Mouse (Mus musculus) CD8-positive naive resting alpha-beta T cell, adult 2 months (primary cell): ENCODE data around the gene Pfkfb3.
"Not testable (repeated sequence)": the region's sequence is repeated elsewhere in the genome, so short reads cannot be mapped to it uniquely, and the experiment has no call there.

Source experiments
- DNase-seq, 2 experiments: peaks; one replicate each; pipeline ENCODE4 v3.0.0; 2022; ENCODE audit warnings: low read depth in 2 of 2, low spot score in 2 of 2

The Pfkfb3 gene

DNA sequence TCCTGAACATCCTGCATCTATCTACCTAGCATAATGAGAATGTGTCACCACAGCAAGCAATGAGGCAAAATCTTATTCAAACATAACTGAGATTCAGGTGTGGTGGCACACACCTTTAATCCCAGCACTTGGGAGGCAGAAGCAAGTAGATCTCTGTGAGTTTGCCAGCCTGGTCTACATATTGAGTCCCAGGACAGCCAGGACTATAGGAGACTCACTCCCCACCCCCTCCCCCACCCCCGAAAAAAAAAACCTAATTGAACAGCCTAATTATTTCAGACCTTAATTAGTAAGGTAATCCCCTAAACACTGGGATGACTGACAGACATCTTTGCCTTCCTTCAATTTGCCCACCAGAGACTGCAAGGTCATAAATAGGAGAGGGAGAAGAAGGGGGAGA lies 2.2 kb downstream of the Pfkfb3 start:
- no peak for DNase-seq

DNA sequence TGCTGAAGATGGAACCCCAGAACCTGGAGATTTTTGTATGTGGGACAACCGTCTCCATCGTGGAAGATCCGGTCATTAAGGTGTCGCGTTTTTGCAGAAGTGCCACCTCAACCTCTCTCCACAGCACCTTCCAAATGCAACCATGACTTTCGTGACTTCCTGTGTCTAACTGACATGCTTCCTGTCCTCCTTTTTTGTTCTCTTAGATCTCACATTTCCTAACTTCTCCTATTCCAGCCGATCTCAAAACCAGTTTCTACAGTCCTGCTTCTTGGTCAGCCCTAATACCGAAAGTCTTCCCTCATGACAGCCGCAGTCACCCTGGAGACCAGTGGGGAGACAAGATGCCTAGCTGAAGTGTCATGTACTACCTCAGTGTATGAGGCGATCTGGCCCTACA lies 5.4 kb downstream of the Pfkfb3 start:
- DNase-seq: no peak

DNA sequence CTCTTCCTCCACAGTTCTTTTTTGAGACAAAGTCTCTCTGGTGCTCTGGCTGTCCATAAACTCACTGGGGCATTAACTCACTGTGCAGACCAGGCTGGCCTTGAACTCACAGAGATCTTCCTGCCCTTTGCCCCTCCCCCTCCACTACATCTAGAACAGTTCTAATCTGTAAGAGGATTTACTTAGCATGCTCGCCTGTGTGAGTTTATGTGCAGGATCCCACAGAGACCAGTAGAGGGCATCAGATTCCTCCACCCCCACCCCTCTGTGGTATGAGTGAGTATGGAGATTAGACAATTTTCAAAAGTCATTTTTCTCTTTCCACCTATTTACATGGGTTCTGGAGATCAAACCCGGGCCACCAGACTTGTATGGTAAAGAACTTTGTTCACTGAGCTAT lies 6.3 kb downstream of the Pfkfb3 start:
- no peak for DNase-seq

- DNase-seq: no peak
Observed at GRCm38 (mm10) chr2:11546091-11546490, 7.8 kb downstream of the Pfkfb3 start.

- DNase-seq: no peak
Observed at GRCm38 (mm10) chr2:11545380-11545779, 8.5 kb downstream of the Pfkfb3 start.

DNA sequence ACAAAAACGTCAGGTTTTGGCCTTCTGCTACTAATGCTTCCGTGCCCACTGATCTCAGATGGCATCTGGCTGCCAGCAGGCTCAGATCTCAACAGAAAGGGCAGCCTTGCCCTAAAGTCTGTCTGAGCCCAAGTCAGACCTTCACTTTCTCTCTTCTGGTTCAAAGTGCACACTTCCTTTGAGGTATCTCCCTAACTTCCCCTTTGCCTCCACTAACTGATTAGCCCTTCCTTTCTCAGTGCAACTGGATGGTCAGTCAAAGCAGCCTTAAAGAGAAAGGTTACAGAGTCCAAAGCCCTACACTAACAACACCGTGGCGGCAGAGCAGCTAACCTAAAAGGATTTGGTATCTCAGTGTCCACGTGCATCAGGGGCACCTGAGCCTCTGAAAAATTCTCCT lies 9.5 kb downstream of the Pfkfb3 start:
- no peak for DNase-seq

DNA sequence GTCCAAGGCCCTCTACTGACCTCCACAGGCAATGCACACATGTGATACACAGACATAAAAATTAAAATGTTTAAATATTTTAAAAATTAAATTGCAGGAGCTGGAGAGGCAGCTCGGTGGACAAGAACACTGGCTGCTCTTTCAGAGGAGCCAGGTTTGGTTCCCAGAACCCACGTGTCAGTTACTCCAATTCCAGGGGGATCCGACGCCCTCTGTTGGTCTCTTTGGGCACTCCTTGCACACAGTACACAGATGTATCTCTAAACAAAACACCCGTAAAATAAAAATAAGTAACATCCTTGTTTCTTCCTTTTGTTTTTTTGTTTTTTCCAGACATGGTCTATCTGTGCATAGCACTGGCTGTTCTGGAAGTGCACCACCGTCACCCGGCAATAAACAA lies 10.7 kb downstream of the Pfkfb3 start:
- DNase-seq: no peak

DNA sequence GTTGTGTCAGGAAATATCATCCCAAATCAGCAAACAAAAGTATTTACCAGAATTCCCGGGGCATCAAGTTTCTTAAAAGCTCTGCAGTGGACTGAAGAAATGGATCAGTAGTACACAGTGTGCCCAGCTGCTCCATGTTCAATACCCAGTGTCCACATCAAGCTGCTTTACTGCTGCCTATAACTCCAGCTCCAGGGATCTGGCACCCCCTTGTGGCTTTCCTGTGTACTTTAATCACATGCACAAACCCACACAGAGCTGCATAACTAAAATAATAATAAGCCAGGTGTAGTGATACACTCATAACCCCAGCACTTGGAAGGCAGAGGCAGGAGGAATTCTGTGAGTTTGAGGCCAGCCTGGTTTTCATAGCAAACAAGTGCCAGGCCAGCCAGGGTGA lies 11.2 kb downstream of the Pfkfb3 start:
- DNase-seq: no peak

DNA sequence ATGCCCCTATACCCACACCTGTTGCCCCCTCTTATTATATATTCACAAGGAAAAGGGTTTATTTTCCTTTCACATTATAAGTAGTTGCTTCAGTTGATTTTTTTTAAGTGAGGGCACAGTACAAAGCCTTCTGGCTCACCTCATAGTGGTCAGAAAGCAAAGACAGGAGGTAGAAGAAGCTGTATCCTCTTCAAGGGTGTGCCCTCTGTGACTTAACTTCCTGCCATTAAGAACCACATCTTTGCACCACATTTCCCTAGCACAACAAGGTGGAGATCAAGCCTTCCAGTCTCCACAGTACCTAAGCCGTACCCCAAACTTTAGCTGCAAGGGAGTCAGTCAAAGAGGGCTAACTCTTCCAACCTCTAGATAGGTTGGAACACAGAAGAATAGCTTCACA lies 11.8 kb downstream of the Pfkfb3 start:
- DNase-seq: peak in 1 of 2 experiments; percentile 31

- DNase-seq: not testable (repeated sequence)
Observed at GRCm38 (mm10) chr2:11541528-11541927, 12.3 kb downstream of the Pfkfb3 start.

DNA sequence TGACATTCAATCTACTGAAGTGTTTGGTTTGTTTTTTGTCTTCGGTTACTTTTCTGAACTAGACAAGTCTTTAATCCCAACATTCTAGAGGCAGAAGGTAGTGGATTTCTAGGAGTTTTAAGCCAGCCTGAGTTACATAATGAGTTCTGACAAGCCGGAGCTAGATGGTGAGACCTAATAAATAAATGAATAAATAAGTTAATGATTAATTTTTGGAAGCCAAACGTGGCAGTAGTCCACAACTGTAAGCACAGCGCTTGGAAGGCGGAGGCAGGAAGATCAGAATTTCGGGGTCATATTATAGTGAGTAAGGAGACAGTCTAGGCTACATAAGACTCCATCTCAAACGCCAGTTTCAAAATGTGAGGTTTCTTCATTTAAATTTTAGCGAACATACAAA lies 17.9 kb downstream of the Pfkfb3 start:
- no peak for DNase-seq

- peak in 1 of 2 experiments; percentile 24 for DNase-seq
Observed at GRCm38 (mm10) chr2:11535412-11535928, 18.4 kb downstream of the Pfkfb3 start.

DNA sequence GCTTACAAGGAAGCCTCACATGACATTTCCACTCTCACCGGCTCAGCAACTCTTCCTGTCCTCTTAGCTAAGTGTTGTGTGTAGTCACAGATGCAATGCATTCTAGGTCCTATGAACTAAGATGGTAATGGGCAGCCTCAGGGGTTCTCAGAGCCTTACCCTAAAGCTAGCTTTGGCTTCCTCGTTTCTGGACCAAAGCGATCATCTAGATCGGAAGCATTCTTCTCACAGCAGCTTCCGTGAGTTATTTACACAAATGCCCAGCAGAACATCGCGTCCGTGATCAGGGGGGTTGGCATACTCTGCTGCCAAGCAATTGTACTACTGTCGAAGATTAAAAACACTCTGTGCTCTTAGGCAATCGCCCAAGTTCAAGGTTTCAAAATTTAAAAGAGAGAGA lies 19.1 kb downstream of the Pfkfb3 start:
- DNase-seq: no peak

DNA sequence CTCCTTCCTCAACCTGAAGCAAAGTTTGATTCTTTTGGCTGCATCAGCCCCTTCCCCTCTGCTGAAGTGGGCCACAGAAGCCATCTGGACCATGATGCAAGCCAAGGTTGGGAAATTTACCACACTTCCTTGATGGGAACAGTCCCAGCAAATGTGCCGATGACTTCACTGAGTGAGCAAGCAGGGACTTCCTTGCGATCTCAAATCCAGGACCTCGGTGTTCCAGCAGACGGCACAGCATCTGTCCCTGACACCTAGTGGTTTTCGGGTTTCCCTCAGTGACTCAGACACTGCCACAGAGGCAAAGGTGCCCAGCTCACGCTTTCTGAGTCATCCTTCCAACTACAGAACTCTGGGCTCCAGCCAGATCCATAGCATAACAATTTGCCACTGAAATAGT lies 23.8 kb downstream of the Pfkfb3 start:
- no peak for DNase-seq

- DNase-seq: no peak
Observed at GRCm38 (mm10) chr2:11526063-11526462, 27.8 kb downstream of the Pfkfb3 start.

GRCm38 (mm10) chr2:11524736-11525135 lies 29.1 kb downstream of the Pfkfb3 start:
- DNase-seq: no peak

GRCm38 (mm10) chr2:11521758-11522157 lies 32.1 kb downstream of the Pfkfb3 start:
- no peak for DNase-seq

DNA sequence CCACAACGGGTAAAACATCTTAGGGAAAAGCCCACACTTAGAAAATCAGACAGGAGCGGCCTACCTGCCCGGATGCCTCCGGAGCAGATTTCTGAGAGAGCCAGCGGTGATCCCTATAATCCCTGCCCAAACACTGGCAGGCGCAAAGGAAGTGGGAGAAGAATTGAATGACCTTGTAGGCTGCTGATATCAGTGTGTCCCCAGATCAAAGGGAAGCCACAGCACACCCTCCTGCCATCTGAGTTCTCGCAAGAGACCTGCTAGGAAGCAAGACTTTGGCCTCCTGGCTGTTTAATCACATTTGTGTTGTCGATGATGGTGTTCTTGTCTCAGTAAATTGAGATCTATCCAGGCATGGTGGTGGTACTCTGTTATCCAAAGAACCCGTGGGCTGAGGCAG lies 33.1 kb downstream of the Pfkfb3 start:
- no peak for DNase-seq

- no peak for DNase-seq
Observed at GRCm38 (mm10) chr2:11515828-11516227, 38.0 kb downstream of the Pfkfb3 start.

- no peak for DNase-seq
Observed at GRCm38 (mm10) chr2:11513057-11513967, 40.6 kb downstream of the Pfkfb3 start.

GRCm38 (mm10) chr2:11512127-11512526 lies 41.8 kb downstream of the Pfkfb3 start:
- DNase-seq: no peak

DNA sequence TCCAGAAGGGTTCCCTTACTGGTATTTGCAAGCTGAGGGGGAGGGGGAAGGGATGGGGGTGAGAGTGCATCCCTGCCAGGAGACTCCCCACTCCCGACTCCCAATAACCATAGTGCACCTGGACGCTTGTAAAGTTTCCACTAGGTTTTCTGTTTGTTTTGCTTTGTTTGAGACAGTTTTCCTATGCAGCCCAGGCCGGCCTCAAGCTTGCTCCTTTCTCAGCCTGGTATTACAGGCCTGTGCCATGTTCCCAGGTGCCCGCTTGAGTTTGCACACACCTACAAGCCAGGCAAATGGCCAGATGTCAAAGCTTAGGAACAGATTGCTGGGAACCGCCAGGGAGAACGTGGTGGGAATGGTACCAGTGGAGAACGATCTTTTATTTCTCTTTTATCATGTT lies 50.1 kb downstream of the Pfkfb3 start:
- DNase-seq: no peak

DNA sequence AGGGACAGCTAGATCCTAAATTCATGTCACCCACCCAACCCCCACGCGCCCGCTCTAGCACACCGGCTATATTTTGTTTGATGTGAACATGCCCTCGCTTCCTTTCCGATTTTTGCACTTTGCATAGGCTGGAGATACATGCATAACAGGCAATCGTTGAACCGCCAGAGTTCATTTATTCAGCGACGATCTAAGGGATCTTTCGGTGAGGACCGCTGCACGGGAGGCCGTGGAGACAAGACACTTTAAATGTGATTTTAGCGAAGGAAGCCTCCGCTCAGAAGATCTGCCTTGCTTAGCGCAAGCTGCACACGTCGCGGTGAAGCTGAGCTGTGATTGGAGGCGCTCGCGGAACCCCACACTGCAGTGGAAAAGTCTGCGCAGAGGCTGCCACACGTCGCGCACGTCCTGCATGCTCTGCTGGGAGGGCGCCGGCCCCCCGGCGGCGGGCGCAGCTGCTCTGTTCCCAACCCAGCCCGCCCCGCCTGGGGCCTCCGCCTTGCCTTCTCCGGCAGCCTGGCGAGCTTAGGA lies 50.9 kb downstream of the Pfkfb3 start:
- DNase-seq: peak; percentile 55 to 62
